Mouse (Mus musculus) macrophage (primary cell): ENCODE data around the gene Ccdc177. TPM values are rescaled to one million over a fixed set of nuclear protein-coding genes. Genes with fewer than 3 reads are reported as not detected.
"Not testable (repeated sequence)": the region's sequence is repeated elsewhere in the genome, so short reads cannot be mapped to it uniquely, and the experiment has no call there.

Experiments used
- H3K27ac ChIP-seq: fragments of 350-480 bp; formaldehyde crosslinking; 2 replicates; pipeline ENCODE4 v1.9.0; 2021
- H3K36me3 ChIP-seq: fragments of 350-480 bp; formaldehyde crosslinking; 2 replicates; pipeline ENCODE4 v1.9.0; 2021; ENCODE audit errors: inconsistent target
- H3K4me3 ChIP-seq: fragments of 350-480 bp; formaldehyde crosslinking; 2 replicates; pipeline ENCODE4 v1.9.0; 2021; ENCODE audit errors: inconsistent target
- H3K79me2 ChIP-seq: fragments of 350-480 bp; formaldehyde crosslinking; 2 replicates; pipeline ENCODE4 v1.9.0; 2021; ENCODE audit errors: inconsistent target
- WGBS: methylation state at CpG from one replicate; pipeline ENCODE4 v1.1.7; 2026; ENCODE audit warnings: inconsistent platforms; ENCODE audit not compliant: missing documents; 5-methylcytosine and 5-hydroxymethylcytosine counted together
- polyA plus RNA-seq: library from polyadenylated mRNA; stranded (reverse); fragments of 250-400 nt; gene quantifications from 3 replicates; pipeline ENCODE4 v1.2.4, GENCODE M21; 2018; ENCODE audit warnings: inconsistent platforms

Gene Ccdc177
- polyA plus RNA-seq, 1 experiment from 2014 or later: not detected

GRCm38 (mm10) chr12:80790700-80791570 lies 30.4 kb upstream of the Ccdc177 start:
- no peaks in the 10 kb centered on the region for H3K36me3 ChIP-seq
- peak overlapping the region; percentile 93 for H3K4me3 ChIP-seq
- peaks cover 51% of the 10 kb centered on the region for H3K79me2 ChIP-seq
- WGBS: under 1% methylated on average over 78 of the region's 80 CpGs
- H3K27ac ChIP-seq: peak overlapping the region; percentile 89

- 8% methylated on average over 47 of the region's 56 CpGs for WGBS
- no peaks in the 10 kb centered on the region for H3K36me3 ChIP-seq
- peak within 1 kb of the TSS; percentile 93 for H3K4me3 ChIP-seq
- H3K79me2 ChIP-seq: peaks cover 42% of the 10 kb centered on the region
- H3K27ac ChIP-seq: peak within 1 kb of the TSS; percentile 89
Observed at GRCm38 (mm10) chr12:80789849-80790694, 29.6 kb upstream of the Ccdc177 start, which contains the start of gene Susd6. TSS of gene Susd6 (plus strand) at chr12:80790510.

- H3K27ac ChIP-seq, H3K4me3 ChIP-seq, H3K36me3 ChIP-seq: not testable (repeated sequence)
- H3K79me2 ChIP-seq: peaks cover 34% of the 10 kb centered on the region
- 75% methylated on average over 3 of the region's 4 CpGs for WGBS
Observed at GRCm38 (mm10) chr12:80789276-80789675, 28.8 kb upstream of the Ccdc177 start.

GRCm38 (mm10) chr12:80788188-80788587 lies 27.7 kb upstream of the Ccdc177 start:
- 81% methylated on average over 3 of the region's 3 CpGs for WGBS
- no peaks in the 10 kb centered on the region for H3K36me3 ChIP-seq
- no peak overlapping the region for H3K27ac ChIP-seq
- peaks cover 23% of the 10 kb centered on the region for H3K79me2 ChIP-seq
- no peak overlapping the region for H3K4me3 ChIP-seq

GRCm38 (mm10) chr12:80787604-80788003 lies 27.1 kb upstream of the Ccdc177 start:
- Histone ChIP-seq H3K27ac (no peak overlapping the region), H3K36me3 (no peaks in the 10 kb centered on the region), H3K4me3 (no peak overlapping the region), H3K79me2 (peaks cover 17% of the 10 kb centered on the region)
- 92% methylated on average over 11 of the region's 11 CpGs for WGBS

- H3K27ac ChIP-seq: no peak overlapping the region
- WGBS: 100% methylated on average over 1 of the region's 1 CpGs
- no peaks in the 10 kb centered on the region for H3K36me3 ChIP-seq
- H3K79me2 ChIP-seq: peaks cover 7% of the 10 kb centered on the region
- H3K4me3 ChIP-seq: no peak overlapping the region
Observed at GRCm38 (mm10) chr12:80786591-80786990, 26.1 kb upstream of the Ccdc177 start.

- no peaks in the 10 kb centered on the region for H3K36me3 ChIP-seq
- 97% methylated on average over 4 of the region's 4 CpGs for whole genome bisulfite sequencing
- H3K27ac ChIP-seq: peak overlapping the region; percentile 25; the same call in 1 of the 2 replicates
- no peaks in the 10 kb centered on the region for H3K79me2 ChIP-seq
- H3K4me3 ChIP-seq: no peak overlapping the region
Observed at GRCm38 (mm10) chr12:80785597-80785996, 25.1 kb upstream of the Ccdc177 start.

GRCm38 (mm10) chr12:80785005-80785404 lies 24.5 kb upstream of the Ccdc177 start:
- no peaks in the 10 kb centered on the region for H3K79me2 ChIP-seq
- no peak overlapping the region for H3K4me3 ChIP-seq
- H3K27ac ChIP-seq: peak overlapping the region; percentile 25; the same call in 1 of the 2 replicates
- WGBS: 12% methylated on average over 5 of the region's 5 CpGs
- no peaks in the 10 kb centered on the region for H3K36me3 ChIP-seq

- no peak overlapping the region for H3K4me3 ChIP-seq
- WGBS: 80% methylated on average over 1 of the region's 1 CpGs
- H3K79me2 ChIP-seq: no peaks in the 10 kb centered on the region
- H3K27ac ChIP-seq: no peak overlapping the region
- no peaks in the 10 kb centered on the region for H3K36me3 ChIP-seq
Observed at GRCm38 (mm10) chr12:80783889-80784288, 23.4 kb upstream of the Ccdc177 start.

- no peak overlapping the region for H3K4me3 ChIP-seq
- no peaks in the 10 kb centered on the region for H3K79me2 ChIP-seq
- H3K27ac ChIP-seq: no peak overlapping the region
- 69% methylated on average over 3 of the region's 3 CpGs for WGBS
- H3K36me3 ChIP-seq: no peaks in the 10 kb centered on the region
Observed at GRCm38 (mm10) chr12:80782892-80783291, 22.4 kb upstream of the Ccdc177 start.

GRCm38 (mm10) chr12:80782190-80782589 lies 21.7 kb upstream of the Ccdc177 start:
- H3K36me3 ChIP-seq: no peaks in the 10 kb centered on the region
- H3K4me3 ChIP-seq: no peak overlapping the region
- no peak overlapping the region for H3K27ac ChIP-seq
- H3K79me2 ChIP-seq: no peaks in the 10 kb centered on the region
- 95% methylated on average over 3 of the region's 3 CpGs for WGBS

- Histone ChIP-seq H3K27ac (no peak overlapping the region), H3K4me3 (no peak overlapping the region), H3K36me3 (no peaks in the 10 kb centered on the region), H3K79me2 (no peaks in the 10 kb centered on the region)
- 97% methylated on average over 3 of the region's 4 CpGs for WGBS
Observed at GRCm38 (mm10) chr12:80779760-80780159, 19.3 kb upstream of the Ccdc177 start.

- Histone ChIP-seq H3K79me2 (no peaks in the 10 kb centered on the region), H3K36me3 (no peaks in the 10 kb centered on the region), H3K27ac (no peak overlapping the region), H3K4me3 (no peak overlapping the region)
- 58% methylated on average over 16 of the region's 16 CpGs for WGBS
Observed at GRCm38 (mm10) chr12:80778188-80778936, 17.9 kb upstream of the Ccdc177 start.

- Histone ChIP-seq H3K79me2 (no peaks in the 10 kb centered on the region), H3K36me3 (no peaks in the 10 kb centered on the region), H3K4me3 (no peak overlapping the region), H3K27ac (no peak overlapping the region)
- WGBS: 83% methylated on average over 4 of the region's 4 CpGs
Observed at GRCm38 (mm10) chr12:80776046-80776634, 15.7 kb upstream of the Ccdc177 start.
